Mouse (Mus musculus) spleen, adult 12 weeks (tissue): ENCODE data around the gene Clstn2.

ENCODE experiments used
- DNase-seq: peaks from one replicate; pipeline ENCODE4 v3.0.0; 2022; ENCODE audit warnings: low spot score

The Clstn2 gene

DNA sequence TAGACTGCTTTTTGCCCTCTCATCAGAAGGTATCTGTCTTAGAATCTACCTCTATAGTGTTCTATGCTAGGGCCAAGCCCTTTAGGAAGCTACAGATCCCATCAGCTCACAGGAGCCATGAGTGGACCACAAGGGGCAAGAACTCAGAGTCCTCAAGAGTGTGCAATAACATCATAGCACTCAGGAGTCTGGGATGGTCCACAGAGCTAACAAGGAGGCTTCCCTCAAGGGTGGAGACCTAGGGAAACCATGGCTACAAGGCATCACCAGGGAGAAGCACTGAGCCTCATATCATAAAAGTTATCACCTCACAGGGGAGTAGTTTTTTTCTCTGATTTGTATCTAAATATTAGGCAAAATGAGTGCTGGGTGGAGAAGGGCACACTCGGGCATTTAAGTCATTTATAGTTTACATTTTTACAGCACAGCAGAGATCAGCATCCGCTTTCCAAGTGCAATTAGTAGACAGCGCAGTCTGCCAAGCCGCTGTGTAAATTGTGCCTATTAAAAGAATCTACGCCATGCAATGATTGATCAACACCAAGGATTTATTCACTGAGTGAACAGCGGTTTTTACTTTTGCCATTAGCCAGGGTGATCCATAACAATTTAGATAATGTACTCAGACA lies 82.5 kb downstream of the Clstn2 start:
- no peak for DNase-seq

DNA sequence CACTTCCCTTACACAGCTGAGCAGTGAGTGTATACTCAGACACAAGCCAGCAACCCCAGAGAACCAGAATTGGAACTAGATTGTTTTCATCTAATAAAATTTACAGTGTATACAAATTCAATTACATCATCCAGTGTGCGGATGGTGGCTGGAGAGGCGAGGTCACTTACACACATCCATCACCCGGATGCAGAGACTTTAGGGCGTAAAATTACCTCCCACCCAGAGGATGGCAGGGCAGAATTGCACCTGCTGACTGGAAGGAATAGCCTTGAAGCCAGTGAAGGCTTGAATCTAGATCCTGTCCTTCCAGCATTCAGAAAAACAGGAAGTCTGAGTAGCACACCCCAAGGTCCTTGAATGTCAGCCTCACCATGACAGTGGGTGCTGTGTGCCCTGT lies 113.7 kb downstream of the Clstn2 start:
- no peak for DNase-seq

GRCm38 (mm10) chr9:97891415-97891814 lies 141.6 kb downstream of the Clstn2 start:
- no peak for DNase-seq

- no peak for DNase-seq
These were observed 149.6 kb downstream of the Clstn2 start for GRCm38 (mm10) chr9:97883336-97883735.

- no peak for DNase-seq
These were observed 165.8 kb downstream of the Clstn2 start for GRCm38 (mm10) chr9:97867013-97867700.

- DNase-seq = no peak
These were observed 180.1 kb downstream of the Clstn2 start for GRCm38 (mm10) chr9:97852859-97853258.

GRCm38 (mm10) chr9:97847873-97848838 lies 184.8 kb downstream of the Clstn2 start:
- DNase-seq = no peak

DNA sequence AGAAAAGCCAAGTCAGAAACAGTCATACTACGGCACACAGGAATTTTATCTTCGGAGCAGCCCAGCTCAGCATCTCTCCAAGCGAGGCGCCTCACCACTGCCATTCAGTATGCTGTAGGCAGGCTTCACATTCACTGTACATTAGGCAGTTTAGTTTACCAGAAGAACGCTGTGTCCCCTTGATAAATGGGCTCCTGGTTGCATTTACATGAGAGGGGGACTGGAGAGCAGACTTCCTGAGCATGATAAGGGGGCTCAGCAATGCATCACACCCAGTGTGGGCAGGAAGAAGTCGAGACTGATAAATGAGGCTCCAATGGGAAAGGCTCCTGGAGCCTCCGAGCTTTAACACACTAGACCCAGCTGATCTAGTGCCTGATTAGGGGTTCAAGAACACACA lies 190.9 kb downstream of the Clstn2 start:
- DNase-seq = no peak

DNA sequence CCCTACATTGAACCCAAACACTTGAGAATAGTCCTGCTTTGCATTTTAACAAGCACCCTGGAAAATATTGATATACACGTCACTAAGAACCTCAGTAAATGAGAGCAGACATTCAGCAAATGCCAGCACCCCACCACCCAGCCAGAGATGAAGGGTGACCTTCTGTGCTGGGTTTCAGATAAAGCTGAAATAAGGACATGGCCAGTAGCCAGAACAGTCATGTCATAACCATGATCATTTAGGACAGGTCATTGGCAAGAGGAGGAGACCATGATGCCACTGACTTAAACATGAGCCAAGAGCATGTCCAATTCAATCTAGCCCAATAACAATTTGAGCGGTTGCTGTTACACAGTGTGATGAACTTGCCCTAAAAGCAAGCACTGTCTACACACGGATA lies 201.8 kb downstream of the Clstn2 start:
- no peak for DNase-seq

DNA sequence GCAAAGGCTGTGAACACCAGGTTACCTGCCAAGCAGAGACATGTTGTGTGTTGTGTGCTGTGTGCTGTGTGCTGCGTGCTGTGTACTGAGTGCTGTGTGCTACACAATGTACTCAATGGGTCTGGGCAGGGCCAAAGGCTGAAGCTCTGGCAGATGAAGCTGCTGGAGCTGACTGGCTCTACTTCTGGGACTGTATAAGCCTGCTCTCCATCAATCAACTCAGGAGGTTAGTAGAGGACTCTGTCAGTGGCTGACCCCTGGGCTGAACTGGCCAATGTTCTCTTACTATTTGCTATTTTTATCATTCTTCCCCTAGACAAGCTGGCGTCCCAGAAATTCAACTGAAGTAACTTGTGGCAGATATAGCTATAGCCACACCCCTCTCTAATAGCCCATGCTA lies 203.1 kb downstream of the Clstn2 start:
- no peak for DNase-seq

GRCm38 (mm10) chr9:97827689-97828088 lies 205.3 kb downstream of the Clstn2 start:
- no peak for DNase-seq

DNA sequence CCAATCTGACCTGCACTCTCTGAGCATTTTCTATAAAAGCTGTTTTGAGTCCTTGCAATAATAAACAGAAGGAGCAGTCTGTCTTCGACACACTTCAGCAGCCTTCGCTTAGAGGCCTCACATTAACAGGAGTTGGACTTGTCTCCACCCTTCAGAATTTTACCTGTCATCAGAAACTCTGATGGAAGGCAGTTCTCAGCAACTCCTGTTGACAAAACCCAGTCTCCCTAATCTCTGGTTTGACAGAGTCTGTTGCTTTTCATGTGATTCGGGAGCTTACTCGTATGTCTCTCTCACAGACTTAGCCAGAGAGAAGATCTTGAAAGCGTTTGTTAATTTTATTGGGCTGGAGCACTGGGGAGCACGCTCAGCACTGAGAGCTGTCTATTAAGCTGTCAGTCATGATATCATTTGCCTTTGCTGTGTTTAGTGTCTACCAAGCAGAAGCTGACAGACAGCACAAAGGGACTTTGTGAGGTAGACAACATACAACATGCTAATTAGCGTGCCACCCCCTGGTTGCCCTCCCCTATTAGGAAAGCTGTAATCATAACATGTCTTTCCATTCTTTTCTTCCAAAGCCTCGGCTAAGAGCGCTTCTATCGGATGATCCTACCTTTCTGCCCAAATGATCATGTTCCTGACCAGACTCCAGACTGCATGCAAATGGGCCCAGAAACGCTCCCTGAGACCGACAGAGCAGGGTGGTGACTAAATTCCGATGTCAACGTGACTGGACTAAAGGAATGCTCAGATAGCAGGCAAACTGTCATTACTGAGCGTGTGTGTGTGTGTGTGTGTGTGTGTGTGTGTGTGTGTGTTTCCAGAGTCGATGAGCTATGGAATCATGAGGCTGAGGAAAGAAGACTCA lies 206.7 kb downstream of the Clstn2 start:
- DNase-seq = no peak

DNA sequence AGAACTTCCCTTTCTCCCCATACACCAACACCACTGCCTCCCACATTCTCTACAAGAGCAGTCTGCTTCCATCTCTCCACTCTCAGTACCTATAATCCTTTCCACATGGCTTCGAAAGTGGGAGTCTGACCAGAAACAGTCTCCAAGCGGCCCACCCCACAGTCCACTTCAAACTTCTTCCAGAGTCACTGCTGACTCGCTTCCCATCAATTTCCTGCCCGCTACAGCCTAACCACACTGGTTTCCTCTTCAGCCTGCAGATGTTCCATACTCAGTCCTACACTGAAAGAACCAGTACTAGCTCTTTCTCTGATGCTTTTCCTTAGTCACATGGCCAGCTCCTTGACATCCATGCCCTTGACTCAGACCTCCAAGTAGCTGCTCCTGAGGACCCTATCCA lies 215.9 kb downstream of the Clstn2 start:
- no peak for DNase-seq

DNA sequence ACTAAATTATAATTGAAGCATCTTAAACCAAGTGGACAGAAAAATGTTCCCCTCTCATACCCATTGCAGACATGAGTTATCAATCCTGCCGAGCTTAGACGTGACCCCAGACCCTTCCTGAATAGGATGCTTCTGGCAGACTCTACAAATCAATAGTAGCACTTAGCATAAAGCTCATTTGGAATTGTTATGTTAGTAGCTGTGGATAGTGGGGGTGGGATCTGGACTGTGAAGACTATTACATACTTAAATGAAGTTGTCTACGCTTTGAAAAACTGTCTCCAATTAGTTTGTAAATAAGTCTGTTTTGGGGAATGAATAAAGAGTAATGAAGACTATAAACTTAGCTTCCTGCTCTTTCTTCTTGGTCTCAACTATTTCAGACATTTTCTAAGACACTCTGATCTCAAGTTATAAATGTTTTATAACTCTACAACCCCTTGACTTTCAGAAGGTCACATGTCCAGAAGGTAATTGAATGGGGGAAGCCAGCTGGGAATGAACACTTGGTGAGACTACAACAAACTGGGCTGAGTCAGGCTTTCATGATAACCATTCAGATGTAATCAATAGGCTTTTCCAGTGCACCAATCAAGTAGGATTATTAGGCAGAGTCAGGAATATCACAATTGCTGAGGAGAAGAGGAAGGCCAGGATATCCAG lies 216.7 kb downstream of the Clstn2 start:
- no peak for DNase-seq

DNA sequence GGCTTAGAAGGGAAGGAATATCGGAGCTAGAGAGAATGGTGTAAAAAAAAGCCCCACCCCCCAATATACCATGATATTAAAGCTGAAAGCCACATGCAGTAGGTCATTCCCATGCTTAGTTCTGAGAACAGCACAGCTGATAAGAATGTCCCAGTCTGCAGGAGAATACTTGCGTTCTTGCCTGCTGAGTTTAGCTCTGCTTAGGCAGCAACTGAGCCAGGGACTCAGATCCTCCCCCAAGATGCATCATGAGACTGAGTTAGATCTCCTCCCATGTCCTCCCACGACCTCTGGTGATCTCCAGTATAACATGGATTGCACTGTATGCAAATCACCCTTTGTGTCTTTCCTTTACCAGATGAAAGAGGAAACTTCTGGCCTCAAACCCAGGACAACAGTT lies 219.8 kb downstream of the Clstn2 start:
- DNase-seq = no peak

GRCm38 (mm10) chr9:97807031-97807430 lies 225.9 kb downstream of the Clstn2 start:
- DNase-seq = no peak

DNA sequence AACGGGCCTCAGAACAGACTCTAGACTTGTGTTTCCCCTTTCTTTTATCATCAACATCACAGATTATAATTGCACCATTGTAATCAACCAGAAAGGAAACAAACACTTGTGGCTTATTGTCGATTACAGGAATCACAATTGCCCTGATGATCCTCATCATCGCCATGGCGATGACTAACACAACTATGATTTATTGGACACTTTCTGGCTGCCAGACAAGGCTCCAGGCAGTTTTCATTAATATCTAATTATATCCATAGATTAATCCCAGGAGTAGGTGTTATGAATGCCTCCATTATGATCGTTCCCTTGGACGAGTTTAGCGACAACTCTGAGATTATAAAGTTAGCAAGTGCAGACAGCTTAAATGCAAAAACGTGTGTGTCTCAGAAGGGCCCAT lies 239.3 kb downstream of the Clstn2 start:
- no peak for DNase-seq

GRCm38 (mm10) chr9:97788151-97788670 lies 244.8 kb downstream of the Clstn2 start:
- DNase-seq = no peak

- DNase-seq = no peak
These were observed 252.9 kb downstream of the Clstn2 start for GRCm38 (mm10) chr9:97780032-97780616.

DNA sequence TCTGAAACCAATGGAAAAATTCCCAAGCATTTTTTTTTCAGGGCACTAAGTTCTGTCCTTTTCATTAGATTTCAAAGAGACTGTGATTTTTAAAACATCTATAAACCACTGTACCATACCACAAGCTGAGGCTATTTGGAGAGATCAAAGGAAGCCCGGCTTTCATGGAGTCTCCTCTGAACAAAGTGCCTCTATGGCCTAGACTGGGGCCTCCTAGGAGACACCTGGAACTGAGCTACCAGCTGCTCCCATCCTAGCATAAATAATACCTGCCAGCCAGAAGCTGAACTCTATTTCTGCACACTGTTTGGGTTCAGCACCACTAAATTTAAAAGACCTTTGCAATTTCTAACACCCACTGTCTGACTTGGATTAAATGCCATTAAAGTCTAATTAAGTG lies 257.2 kb downstream of the Clstn2 start:
- DNase-seq = no peak

DNA sequence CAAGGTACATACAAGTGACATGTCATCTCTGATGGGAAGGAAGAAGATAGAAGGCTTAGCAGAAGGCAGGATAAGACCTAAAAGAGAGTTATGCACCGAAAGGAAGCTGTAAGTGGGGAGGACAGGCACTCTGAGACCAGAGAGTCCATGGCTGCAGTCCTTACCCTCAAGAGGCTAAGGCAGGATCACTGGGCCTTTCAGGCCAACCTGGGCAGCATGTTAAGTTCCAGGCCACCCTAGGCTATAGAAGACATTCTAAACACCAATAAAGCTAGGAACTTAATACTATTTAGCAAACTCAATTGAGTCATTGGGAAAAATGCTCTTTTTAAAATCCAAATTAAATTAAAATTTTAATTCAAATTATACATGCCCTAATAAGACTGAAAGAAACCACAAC lies 258.0 kb downstream of the Clstn2 start:
- no peak for DNase-seq
